Comparison of ENCODE assay signal across 8 mouse cellular contexts in the genomic region with DNA sequence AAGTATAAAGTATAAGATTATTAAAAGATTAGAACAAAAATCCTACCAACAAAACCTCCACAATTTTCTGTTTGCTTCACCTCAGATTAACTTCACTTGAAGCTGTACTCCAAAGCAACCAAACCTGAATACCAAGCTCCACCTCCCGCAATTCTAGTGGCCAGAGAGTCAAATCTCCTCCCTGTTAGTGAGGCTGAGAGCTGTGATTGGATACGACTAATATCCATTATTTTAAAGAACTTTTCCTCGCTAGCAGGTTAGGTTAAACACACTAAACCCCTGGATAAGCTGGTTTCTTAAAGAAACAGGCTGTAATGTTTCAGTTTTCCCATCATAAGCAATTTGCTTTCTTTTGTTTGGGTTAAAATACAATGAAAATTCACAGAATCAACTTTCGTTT. TPM values are rescaled to one million over a fixed set of nuclear protein-coding genes. Genes with fewer than 3 reads are reported as not detected.
DNase-seq lines count a peak whose midpoint lies in the region; ATAC-seq and TF ChIP-seq lines count a peak whose summit lies in the region.

No protein-coding gene starts in this region.

- DNase-seq in NIH3T3 (ENCODE audit: low read depth) = peak; percentile 90
- peak; percentile 89 for DNase-seq in cerebellum, adult 9-10 months
- peak; percentile 86 for DNase-seq in forelimb bud, embryonic 11.5 days (ENCODE audit: low read depth, low spot score)
- DNase-seq in layer of hippocampus, adult 2 months (ENCODE audit: low spot score in 2 of 2) = peak; percentile 68 to 90
- DNase-seq in lung, embryonic 14.5 days = peak; percentile 95
- peak; percentile 75 for DNase-seq in thymus, postnatal 14 days

- no peaks in the 10 kb centered on the region for H3K27me3 ChIP-seq in lung, embryonic 14.5 days (ENCODE audit: insufficient read depth, low read length)

- H3K36me3 ChIP-seq in lung, embryonic 14.5 days (ENCODE audit: insufficient read depth) = no peaks in the 10 kb centered on the region

- TF ChIP-seq CTCF in layer of hippocampus, adult 2 months (conservative IDR thresholded peaks at IDR 0.05) = no peak
- no peak for TF ChIP-seq CTCF in lung, embryonic 14.5 days (IDR thresholded peaks at IDR 0.05; ENCODE audit: low read depth)

- peak overlapping the region; percentile 19 for H3K9ac ChIP-seq in lung, embryonic 14.5 days

- peak overlapping the region; percentile 81 for H3K27ac ChIP-seq in layer of hippocampus, adult 2 months
- H3K27ac ChIP-seq in lung, embryonic 14.5 days (ENCODE audit: low read depth) = peak overlapping the region; percentile 24; the same call in 1 of the 2 replicates

- peak overlapping the region; percentile 52 for H3K4me2 ChIP-seq in lung, embryonic 14.5 days

- ATAC-seq in hematopoietic stem cell, adult 5-6 weeks (replicated peaks in 1 of 2; ENCODE audit: insufficient read depth in 1 of 2, low FRiP score in 2 of 2, low TSS enrichment in 1 of 2, low read depth in 1 of 2, poor library complexity in 2 of 2, severe bottlenecking in 2 of 2) = peak; percentile 99
- peak; percentile 99 for ATAC-seq in lung, embryonic 14.5 days (ENCODE audit: insufficient read depth)
- ATAC-seq in neutrophil, adult 5-6 weeks (ENCODE audit: extremely low read depth, insufficient number of reproducible peaks, low FRiP score, poor library complexity, severe bottlenecking) = peak; percentile 98

- H3K4me1 ChIP-seq in lung, embryonic 14.5 days (ENCODE audit: insufficient read depth) = no peaks in the 10 kb centered on the region

- H3K9me3 ChIP-seq in lung, embryonic 14.5 days (ENCODE audit: low read depth, low read length) = no peaks in the 10 kb centered on the region

- H3K4me3 ChIP-seq in layer of hippocampus, adult 2 months = peak overlapping the region; percentile 62
- peak overlapping the region; percentile 46 for H3K4me3 ChIP-seq in lung, embryonic 14.5 days (ENCODE audit: low read depth, low read length)

- WGBS in lung, embryonic 14.5 days = 2% methylated on average over 4 of the region's 4 CpGs

RNA-seq across cellular contexts. Expression of a gene that starts 10.5 kb away (rescaled TPM):
- 151 and 163 TPM in 2 replicates for total RNA-seq in hematopoietic stem cell, adult 5-6 weeks (2017)
- 10 to 100 TPM; 70.1 to 77.2 TPM for total RNA-seq in layer of hippocampus, adult 2 months (2021)
- polyA plus RNA-seq in lung, embryonic 14.5 days (2014; fragmentation: Nextera tagmentation; extraction: Ambion mirVana) = 148 and 160 TPM in 2 replicates
- 116 and 123 TPM in 2 replicates for total RNA-seq in neutrophil, adult 5-6 weeks (2017)

Comparison
In these comparisons a context has a peak if more than half of its experiments do, and no peak if none do; other contexts are left out.
1. Peak in every context shown above with its lines: DNase-seq, ATAC-seq, H3K4me3 ChIP-seq and H3K27ac ChIP-seq.